Mouse (Mus musculus): Measurements from ENCODE around the gene Rcn1. TPM values are rescaled to one million over a fixed set of nuclear protein-coding genes. Genes with fewer than 3 reads are reported as not detected.

The Rcn1 gene
- total RNA-seq, 2 experiments from 2014 or later: 17.8 to 22.5 TPM

DNA sequence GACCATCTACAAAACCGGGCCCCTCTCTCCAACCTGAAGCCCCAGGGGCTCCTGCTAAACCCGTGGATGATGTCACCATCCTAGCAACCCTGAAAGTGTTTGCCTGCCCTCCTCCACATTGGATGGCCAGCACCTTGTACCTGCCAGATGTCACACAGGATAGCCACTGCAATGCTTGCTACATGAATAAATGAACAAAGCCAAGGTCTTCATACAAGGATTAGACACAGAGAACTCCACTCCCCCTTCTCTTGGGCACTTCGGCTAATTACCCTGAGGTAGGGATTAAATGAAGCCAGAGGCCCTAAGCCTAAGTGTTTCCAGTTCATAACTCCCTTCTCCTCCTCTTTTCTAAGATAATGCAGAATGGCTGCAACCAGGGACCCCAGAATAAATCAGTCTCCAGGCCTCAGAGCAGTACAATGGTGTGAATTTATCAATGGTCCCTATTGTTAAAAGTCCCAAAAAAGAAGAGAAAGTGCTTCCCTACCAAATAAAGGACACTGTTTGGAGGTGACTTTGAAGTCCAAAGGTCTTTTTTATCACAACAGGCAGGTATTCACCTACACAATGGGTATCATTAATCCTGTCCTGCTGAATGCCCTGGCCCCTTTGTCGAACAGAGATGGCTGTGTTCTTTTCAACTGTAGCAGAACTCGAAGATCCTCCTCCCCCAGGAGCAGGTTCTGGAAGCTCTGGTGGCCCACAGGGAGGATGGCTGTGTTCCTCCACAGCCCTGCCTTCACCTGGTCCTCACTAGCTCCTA, 1.5 kb downstream of the Rcn1 start:
- DNase-seq (ENCODE audit: low spot score in 2 of 2): no peak

DNA sequence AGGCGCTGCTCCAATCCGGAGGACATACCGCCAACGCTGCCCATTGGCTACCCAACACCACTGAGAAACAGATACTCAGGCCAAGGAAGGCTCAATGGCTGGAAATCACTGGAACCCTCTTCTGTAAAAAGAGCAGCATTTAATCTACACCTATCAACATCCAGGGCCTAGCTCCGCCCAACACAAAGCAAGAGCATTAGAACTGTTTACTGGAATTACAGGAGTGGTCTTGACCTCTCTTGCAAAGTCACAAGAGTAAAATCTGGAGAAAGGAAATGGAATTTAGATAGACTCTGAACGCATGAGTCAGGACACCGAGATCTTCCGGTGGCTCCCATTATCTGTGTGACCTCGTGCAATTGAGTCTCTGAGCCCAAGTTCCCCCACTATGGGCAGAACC, 3.1 kb downstream of the Rcn1 start:
- DNase-seq (ENCODE audit: low spot score in 2 of 2): no peak

DNA sequence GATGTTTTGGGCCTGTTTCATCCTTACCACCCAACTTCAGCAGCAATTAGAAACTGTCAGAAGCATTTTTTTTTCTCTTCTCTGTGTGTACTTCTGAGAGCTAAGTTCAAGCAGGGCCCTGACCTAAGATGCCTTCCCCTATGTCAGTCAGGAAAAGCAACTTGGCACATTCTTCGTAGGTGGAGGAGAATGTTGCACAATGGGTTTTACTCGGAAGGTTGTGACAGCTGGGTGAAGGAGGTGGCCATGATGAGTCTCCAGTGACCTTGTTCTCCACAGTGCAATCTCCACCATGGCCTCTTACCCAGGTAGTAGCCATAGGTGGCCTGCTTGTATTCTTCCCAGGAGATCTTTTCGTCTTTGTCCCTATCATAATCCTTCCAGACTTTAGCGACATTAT, 4.7 kb downstream of the Rcn1 start:
- DNase-seq (ENCODE audit: low spot score in 2 of 2): no peak

DNA sequence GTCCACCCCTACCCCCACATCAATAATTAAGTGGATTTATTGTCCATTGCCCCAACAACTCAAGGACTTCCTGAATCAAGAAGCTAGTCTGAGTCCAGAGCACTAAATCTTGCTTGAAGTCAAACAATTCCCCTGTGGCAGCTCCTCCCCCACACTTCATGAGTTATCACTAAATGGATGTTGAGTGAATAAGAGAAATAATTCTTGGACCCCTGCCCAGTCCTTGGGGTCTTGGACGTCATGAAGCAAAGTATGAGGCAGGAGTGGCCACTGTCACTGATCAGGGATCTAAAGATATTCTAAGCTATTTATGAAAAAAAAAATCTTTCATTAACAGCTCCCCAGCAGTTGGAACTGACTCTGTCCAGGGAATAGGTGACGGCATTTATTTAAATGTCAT, 6.6 kb downstream of the Rcn1 start:
- DNase-seq (ENCODE audit: low spot score in 2 of 2): no peak

DNA sequence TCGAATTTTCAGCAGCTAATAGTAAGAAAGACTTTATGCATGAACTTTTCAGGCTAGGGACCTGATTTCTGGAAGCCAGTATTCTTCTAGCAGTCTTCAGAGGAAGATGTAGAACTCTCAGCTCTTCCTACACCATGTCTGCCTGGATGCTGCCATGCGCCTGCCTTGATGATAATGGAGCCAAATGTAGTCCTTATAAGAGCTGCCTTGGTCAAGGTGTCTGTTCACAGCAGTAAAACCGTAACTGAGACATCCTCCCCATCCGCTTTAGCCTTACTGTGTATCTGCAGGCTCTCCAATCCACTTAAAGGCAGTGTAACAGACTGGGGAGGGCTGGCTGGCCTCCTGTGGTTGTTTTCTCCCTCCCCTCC, 7.7 kb downstream of the Rcn1 start:
- no peak for DNase-seq (ENCODE audit: low spot score in 2 of 2)

DNA sequence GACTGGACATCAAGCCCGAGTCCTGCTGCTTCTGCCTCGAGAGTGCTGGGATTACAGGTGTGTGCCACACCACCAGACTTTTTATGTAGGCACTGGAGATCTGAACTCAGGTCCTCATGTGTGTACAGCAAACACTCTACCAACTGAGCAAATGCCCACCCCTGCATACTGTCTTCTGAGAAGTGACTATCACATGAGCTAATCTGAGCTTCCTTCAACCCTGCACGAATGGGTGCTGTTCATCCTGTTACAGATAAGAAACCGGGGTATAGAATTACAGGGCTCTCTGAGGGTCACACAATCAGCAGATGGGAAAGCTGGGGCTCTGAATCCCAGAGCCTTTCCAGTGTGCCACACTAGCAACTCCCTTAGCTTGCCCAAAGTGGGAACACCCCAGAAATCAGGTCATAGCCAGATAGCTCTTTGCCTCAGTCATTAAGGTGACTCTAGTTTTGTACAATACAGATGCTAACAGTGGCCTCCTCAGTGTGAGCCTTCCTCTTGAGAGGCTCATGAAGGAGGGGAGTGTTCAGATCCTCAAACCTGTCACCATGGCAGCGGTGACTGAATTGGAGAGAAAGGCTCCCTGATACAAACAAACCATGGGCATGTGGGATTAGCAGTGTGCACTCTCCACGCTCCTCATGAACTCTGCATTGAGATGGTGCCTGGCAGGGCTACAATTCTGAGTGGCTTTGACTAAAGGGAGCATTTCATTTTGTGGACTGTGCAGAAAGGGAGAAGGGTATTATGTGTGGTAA, 8.3 kb downstream of the Rcn1 start:
- DNase-seq (ENCODE audit: low spot score in 2 of 2): no peak

DNA sequence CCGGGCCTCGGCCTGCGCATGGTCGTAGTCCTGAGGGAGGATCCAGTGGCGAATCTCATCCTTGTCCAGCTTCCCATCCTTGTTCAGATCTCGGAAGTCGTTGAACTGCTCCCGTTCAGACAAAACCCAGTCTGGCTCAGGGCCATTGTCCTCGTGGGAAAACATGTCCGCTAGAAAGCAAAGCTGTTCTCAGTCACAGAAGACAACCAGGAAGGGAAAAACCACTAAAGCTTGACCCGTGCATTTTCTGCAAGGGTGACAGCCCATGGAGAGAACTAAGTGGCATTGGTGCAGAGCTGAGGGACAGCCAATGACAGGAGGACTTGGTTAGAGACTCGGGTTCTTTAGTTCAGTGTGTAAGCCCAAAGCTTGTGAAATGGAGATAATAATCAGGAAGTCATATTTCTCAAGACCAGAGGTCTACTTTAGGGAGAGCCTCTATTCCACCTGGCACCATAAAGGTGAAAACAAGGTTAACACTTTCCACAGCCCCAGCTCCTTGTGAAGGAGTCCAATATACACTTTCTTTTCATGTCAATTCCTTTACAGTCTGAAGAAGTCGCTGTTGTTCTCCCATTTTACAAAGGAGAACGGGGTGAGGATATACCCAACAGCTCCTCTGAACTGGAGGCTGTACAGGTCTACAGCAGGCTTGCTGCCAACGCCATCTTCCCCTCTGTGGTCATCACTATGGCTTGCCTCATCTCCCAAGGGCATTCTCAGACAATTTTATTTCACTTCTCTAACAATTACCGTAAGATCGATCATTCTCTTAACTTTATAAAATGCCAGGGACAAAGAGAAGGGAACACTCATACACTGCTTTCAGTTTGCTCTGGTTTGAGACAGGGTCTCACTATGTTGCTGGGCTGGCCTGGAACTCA, 9.9 kb downstream of the Rcn1 start:
- DNase-seq (ENCODE audit: low spot score in 2 of 2): no peak

DNA sequence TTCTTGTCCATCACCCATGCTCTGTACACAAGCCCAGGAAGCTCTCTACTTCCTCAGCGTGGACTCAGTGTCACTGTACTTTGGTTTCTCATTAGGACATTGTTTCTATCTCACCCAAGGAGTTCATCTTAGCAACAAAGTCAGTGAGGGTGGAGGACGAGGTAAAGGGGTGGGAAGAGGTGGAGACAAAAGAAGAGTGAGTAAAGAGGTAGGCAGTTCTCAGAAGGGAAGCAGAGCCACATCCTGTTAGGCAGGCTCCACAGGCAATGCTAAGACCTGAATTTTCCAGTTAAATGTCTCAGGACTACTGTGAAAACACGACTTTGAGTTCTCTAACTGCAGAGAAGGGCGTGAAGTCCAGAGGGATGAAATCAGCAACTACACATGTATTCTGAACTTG, 12.7 kb downstream of the Rcn1 start:
- DNase-seq (ENCODE audit: low spot score in 2 of 2): no peak

DNA sequence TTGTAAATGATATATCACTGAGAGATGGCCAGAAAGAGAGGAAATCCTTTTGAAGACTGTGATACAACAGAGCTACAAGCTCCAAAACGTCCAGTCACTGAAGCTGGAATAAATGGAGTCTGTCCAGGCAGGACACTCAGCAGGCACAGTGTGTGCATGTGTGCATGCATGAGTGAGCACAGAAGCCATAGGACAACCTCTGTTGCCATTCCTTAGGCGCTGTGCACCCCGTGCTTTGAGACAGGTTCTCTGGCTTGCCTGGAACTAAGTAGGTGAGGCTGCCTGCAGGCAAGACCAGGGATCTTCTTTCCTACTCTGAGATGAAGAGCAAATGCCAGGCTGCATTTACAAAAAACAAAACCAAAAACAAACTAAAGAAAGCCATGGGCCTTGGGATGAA, 14.1 kb downstream of the Rcn1 start:
- no peak for DNase-seq (ENCODE audit: low spot score in 2 of 2)

DNA sequence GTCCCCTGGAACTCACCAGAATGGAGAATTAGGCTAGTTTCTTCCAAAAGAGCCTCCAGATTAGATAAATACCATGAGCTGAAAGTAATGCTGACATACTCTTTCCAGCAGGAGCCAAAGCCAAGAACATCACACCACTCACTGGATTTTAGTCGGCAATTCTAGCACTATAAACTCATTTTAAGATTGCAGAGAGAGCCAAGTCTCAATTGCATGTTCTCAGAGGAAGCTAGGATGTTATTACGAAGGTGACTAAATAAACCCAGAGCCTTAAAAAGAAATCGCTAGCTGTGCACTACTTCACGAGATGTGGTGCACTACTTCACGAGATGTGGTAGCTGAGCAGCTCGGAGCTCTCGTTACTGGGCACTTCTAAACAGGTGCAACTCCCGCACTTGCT, 16.1 kb downstream of the Rcn1 start:
- DNase-seq (ENCODE audit: low spot score in 2 of 2): no peak

DNA sequence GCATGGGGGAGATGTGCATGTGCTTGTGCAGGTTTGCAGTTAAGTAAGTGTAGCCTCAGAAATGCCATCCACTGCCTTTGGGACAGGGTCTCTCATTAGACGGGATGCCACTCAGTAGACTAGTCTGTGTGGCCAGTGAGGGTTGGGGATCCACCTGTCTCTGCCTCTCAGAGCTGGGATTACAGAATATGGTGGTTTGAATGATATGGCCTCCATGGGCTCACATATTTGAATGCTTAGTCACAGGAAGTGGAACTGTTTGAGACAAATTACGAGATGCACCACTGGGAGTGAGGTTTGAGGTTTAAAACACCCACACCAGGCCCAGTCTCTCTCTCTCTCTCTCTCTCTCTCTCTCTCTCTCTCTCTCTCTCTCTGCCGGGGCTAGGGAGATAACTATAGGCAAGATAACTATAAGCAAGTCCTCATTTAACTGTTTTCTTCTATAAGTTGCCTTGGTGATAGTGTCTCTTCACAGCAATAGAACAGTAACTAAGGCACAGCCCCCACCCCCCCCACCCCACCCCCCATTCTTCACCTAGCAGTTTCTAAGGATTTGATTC, 18.3 kb downstream of the Rcn1 start:
- DNase-seq (ENCODE audit: low spot score in 2 of 2): no peak

DNA sequence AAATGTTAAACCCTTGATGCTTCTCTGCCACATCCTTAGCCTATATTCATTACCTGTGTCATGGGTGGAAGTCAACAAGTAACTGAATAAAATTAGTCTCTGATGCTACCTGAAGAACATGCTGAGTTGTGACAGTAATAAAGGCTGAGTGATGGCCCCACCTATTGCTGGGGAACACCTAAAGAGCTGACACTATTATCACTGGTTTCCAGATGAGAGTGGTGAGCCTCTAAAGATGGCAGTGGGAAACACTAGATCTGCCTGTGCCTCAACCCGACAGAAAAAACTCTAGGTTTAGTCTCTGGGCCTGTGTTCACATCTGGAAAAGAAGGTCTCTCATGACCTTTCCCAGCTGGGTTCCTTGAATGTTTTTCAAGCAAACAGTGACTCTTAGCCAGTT, 19.4 kb downstream of the Rcn1 start:
- no peak for DNase-seq (ENCODE audit: low spot score in 2 of 2)

DNA sequence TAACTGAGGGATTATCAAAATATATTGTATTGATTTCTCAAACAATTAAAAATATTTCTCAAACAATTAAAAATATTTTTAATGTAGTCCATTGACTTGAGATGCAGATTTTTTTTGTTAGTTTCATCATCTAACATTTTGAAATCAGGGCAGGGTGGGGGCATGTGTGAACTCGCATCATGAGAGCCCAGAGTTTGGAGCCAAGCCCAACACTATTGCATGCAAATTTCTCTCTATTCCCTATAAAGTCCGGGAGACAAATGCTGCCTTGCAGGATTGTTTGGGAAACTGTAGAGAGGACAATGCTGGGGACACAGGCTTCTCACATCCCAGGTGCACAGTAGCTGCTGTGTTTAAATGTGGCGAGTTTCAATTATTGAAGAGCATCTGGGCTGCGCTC, 23.4 kb downstream of the Rcn1 start:
- DNase-seq (ENCODE audit: low spot score in 2 of 2): no peak

DNA sequence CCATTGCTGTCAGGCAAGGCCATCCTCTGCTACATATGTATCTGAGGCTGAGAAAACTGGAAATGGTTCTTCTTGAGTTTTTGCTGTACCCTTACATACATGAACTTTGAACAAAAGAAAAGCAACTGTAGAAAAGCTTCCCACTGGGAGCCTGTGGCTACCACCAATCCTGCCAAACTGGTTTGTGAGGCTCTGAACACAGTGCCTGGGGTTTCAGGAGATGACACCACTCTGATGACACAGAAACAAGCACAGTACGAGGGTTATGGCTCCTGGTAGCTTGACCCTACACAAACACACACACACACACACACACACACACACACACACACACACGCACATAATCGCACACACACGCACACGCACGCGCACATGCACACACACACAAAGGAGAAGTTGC, 23.9 kb downstream of the Rcn1 start:
- DNase-seq (ENCODE audit: low spot score in 2 of 2): no peak

DNA sequence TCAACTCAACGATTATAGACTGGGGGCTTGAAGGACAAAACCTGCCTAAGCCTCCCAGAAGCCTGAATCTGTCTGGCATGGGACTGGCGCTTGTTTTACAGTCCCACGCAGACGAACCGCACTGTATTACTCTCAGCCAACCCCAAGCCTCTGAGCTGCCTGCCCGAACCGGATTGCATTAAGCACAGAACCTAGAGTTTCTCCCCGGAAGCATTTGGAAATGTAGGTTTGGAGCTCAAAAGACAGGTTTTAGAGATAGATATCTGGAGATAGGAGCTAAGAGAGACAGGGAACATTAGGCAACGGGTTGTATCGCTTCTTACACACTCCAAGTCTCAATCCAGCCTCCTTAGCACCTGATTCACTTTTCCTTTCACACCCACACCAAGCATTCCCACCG, 25.5 kb downstream of the Rcn1 start:
- no peak for DNase-seq (ENCODE audit: low spot score in 2 of 2)

DNA sequence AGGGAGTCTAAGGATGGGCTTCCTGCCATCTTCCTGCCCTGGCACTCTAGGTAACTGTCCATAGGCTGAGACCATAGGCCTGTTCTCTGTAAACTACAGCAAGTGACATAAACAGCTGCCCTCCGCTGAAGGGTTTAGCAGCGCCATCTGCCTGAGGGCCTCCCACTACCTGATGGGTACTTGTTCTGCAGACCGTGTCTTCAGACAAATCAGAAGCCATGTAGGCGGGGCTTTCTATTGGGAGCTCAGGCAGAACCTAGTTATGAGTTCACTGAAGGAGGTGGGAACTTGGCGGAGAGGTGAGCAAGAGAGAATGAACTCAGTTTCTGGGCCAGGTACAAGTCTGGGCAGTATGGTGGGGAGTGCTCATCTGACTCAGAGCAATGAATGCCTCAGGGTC, 26.4 kb downstream of the Rcn1 start:
- DNase-seq (ENCODE audit: low spot score in 2 of 2): no peak

DNA sequence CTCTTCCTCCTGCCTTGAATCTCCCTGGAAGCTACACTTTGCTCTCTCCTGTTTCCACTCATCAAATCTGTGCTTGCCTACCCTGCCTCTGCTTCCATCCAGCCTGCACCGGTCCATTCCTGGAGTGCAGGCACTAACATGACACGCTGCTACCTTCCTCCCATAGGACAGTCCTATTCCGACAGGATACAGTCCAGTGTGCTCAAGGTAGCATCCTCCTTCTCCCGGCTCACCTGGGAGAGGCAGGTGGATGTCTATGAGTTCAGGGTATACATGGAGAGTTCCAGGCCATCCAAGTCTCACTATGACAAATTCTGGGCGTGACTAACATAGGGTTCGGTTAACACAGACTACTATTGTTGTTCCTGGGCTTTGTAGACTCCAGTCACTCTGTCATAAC, 27.0 kb downstream of the Rcn1 start:
- no peak for DNase-seq (ENCODE audit: low spot score in 2 of 2)

DNA sequence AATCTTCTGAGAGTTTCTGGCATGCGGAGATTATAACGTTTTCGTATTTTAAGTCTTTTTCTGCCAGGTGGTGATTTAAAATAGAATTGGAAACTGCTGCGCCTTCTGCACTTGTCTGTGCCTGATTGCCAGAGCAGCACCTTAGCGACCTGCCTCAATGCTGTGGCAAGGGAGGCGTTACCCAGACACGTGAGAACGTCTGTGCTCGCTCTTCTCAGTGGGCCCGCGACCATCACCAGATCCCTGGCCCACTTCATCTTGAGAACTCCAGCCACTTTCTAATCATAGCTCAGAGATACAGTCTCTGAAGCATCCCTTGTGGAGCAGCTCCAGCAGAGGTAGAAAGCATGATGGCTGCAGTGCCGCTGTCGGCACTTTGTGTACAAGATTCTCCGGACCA, 28.4 kb downstream of the Rcn1 start:
- no peak for DNase-seq (ENCODE audit: low spot score in 2 of 2)

DNA sequence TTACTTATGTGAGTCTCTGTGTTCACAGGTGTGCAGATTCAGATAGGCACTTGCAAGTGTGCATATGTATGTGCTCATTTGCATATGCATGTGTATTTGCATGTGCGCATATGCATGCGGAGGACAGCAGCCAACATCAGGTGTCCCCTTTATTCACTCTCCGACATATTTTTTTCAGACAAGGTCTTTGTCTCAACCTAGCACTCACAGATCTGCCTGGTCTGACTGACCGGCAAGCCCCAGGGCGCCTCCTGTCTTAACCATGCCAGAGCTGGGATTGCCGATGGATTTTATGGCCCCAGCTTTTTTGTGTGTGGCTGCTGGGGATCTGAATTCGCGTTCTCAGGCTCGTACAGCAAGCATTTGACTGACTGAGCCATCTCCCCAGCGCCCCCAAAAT, 28.9 kb downstream of the Rcn1 start:
- no peak for DNase-seq (ENCODE audit: low spot score in 2 of 2)

DNA sequence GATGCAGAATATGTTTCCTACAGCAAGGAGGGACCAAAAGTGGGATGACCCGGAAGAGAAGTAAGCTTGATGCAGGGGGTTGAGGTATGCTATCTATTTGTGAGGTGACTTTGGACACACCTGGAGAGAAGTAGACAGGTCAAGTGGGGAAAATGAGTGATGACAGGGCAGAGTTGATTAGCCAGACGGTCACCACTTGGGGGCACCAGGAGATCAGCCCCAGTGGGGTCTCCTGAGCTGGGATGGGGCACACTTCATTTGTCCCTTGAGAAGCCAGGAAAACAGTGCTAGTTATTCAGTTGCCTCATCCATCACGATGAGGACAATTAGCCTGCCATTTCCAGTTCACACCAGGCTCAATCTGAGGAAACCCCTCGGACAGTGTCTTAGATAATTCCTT, 31.5 kb downstream of the Rcn1 start:
- DNase-seq (ENCODE audit: low spot score in 2 of 2): no peak

DNA sequence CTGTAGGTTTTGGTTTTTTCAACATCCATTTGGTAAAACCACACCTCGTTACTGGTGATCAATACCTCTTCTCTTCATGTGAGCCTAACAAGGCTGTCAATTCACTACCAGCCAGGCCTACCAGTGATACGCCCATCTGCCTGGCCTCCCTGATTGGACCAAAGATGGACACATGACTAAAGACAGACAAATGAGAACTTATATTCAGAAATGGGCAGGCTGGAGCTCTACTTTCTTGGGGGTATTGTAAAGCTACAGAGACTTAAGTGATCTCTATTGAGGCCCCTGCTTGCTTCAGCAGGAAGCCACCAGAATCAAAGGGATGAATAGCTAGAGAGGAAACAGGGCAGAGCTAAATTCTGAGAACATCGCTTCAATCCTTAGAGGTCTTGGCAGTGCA, 41.1 kb downstream of the Rcn1 start:
- DNase-seq (ENCODE audit: low spot score in 2 of 2): no peak

DNA sequence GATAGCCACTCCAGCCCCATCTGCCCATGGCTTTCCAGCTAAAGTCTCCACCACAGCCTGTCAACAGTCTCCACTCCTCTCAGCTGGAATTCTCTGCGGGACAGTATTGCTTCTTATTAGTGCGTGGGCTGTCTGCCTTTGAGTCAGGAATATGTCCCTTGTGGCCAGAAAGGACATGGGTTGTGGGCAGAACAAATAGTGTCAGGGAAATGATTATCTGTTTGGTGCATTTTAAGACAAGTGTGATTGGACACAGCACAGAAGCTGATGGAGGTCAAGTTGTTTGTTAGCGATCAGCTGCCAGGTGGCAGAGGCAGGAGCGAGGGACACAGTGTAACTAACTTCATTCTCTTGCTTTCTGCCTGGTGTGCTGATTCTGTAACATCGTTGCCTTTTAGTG, 42.3 kb downstream of the Rcn1 start:
- no peak for DNase-seq (ENCODE audit: low spot score in 2 of 2)
